Mouse (Mus musculus): ENCODE measurements around the gene Dcst2. TPM values are rescaled to one million over a fixed set of nuclear protein-coding genes. Genes with fewer than 3 reads are reported as not detected.

Dcst2 gene
- total and polyA plus RNA-seq, 3 experiments = 0.06 TPM; not detected in 2

DNA sequence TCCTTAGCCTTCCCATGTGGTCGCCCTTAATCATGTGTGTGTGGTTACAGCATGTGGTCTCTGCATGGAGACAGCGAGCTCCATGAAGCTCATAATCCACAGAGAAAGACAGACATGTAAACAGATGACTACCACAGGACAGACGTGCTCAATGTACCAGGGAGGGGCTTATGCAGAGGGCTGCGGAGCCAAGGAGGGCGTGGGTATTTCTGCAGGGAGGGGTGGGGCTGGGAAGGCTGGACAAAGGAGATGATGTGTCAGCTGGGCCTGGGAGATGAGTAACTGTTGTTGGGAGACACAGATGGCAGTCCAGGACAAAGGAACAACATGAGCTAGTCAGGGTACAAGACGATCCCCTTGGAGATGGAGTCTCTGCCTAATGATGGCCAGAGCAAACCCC lies 2.1 kb upstream of the Dcst2 start:
- Histone ChIP-seq H3K9me3 (replicated peaks; ENCODE audit: insufficient read depth, low read length) (no peaks in the 10 kb centered on the region), H3K27me3 (ENCODE audit: control insufficient read depth in 1 of 2, insufficient read depth in 2 of 2, low read length in 2 of 2) (peaks cover 0 to 4% of the 10 kb centered on the region in 2 experiments; a peak in 2 of 4 replicates), H3K27ac (ENCODE audit: control insufficient read depth, low read depth, low read length) (no peak overlapping the region), H3K9ac (ENCODE audit: control insufficient read depth, low read depth, low read length, poor library complexity, severe bottlenecking) (no peak overlapping the region), H3K79me2 (ENCODE audit: control insufficient read depth, insufficient read depth, low read length, poor library complexity) (no peaks in the 10 kb centered on the region), H3K4me1 (ENCODE audit: control insufficient read depth in 1 of 2, insufficient read depth in 2 of 2, low read length in 2 of 2) (peaks cover 0 to 13% of the 10 kb centered on the region in 2 experiments; a peak in 2 of 4 replicates), H3K4me3 (ENCODE audit: control insufficient read depth in 1 of 2, insufficient read depth in 1 of 2, low read depth in 2 of 2, low read length in 2 of 2) (no peak overlapping the region), H3K36me3 (ENCODE audit: control insufficient read depth in 1 of 2, insufficient read depth in 2 of 2, low read length in 2 of 2) (peaks cover 0 to 5% of the 10 kb centered on the region in 2 experiments; a peak in 2 of 4 replicates)
- TF ChIP-seq POLR2AphosphoS5 (IDR thresholded peaks at IDR 0.05; ENCODE audit: borderline replicate concordance, low read depth, low read length) = no peak
- DNase-seq (ENCODE audit: low read depth, low spot score) = no peak

DNA sequence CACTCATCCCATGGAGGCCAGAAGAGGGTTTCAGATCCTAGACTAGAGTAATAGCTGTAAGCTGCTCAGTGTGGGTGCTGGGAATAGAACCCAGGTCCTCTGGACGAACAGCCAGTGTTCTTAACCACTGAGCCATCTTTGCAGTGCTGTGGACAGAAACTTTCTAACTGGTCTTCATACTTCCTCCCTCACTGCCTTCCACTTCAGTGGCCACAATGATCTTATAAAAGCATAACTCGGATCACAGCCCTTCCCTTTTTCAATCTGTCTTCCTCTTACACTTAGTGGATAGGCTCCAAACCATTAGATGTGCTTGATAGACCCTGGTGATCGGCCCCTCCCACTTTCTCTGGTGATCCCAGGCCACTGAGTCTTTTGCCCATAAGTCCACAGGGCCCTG lies 1.5 kb upstream of the Dcst2 start:
- peak; percentile 83 for DNase-seq (ENCODE audit: low read depth, low spot score)

DNA sequence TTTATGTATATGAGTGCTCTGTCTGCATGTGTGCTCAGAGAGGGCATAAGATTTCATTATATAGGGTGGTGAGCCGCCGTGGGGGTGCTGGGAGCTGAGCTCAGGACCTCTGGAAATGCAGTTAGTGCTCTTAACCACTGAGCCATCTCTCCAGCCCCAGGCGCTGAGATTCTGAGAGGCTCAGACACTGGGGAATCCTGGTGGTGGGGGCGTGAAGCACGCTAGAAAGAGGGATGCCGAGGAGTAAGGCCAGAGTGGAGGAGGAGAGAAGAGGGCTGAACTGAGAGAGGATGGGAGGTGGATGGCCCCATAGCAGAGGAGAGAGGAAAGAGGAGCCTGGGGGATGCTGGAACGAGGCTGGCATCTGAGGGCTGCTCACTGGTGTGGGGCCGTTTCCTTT lies 2.9 kb downstream of the Dcst2 start:
- Histone ChIP-seq H3K4me3 (ENCODE audit: control insufficient read depth in 1 of 2, insufficient read depth in 1 of 2, low read depth in 2 of 2, low read length in 2 of 2) (no peak overlapping the region), H3K79me2 (ENCODE audit: control insufficient read depth, insufficient read depth, low read length, poor library complexity) (no peaks in the 10 kb centered on the region), H3K4me1 (ENCODE audit: control insufficient read depth in 1 of 2, insufficient read depth in 2 of 2, low read length in 2 of 2) (peaks cover 0 to 6% of the 10 kb centered on the region in 2 experiments; a peak in 2 of 4 replicates), H3K27me3 (ENCODE audit: control insufficient read depth in 1 of 2, insufficient read depth in 2 of 2, low read length in 2 of 2) (peaks cover 14 to 19% of the 10 kb centered on the region in 2 experiments), H3K9me3 (replicated peaks; ENCODE audit: insufficient read depth, low read length) (no peaks in the 10 kb centered on the region), H3K27ac (ENCODE audit: control insufficient read depth, low read depth, low read length) (no peak overlapping the region), H3K36me3 (ENCODE audit: control insufficient read depth in 1 of 2, insufficient read depth in 2 of 2, low read length in 2 of 2) (peaks cover 0 to 3% of the 10 kb centered on the region in 2 experiments; a peak in 2 of 4 replicates), H3K9ac (ENCODE audit: control insufficient read depth, low read depth, low read length, poor library complexity, severe bottlenecking) (no peak overlapping the region)
- DNase-seq (ENCODE audit: low read depth, low spot score) = no peak
- TF ChIP-seq MEF2A (IDR thresholded peaks at IDR 0.05; ENCODE audit: extremely low read depth, insufficient replicate concordance, low read depth, low read length, poor library complexity, severe bottlenecking) (no peak), RAD21 (IDR thresholded peaks at IDR 0.05; ENCODE audit: low read depth, low read length) (no peak), MAFK (IDR thresholded peaks at IDR 0.05; ENCODE audit: borderline replicate concordance, low read depth, low read length) (no peak), ZMIZ1 (IDR thresholded peaks at IDR 0.05; ENCODE audit: low read depth, low read length) (no peak), TAL1 (IDR thresholded peaks at IDR 0.05; ENCODE audit: low read length) (no peak), USF2 (IDR thresholded peaks at IDR 0.05; ENCODE audit: borderline replicate concordance in 1 of 2, insufficient read depth in 1 of 2, low read depth in 1 of 2, low read length in 2 of 2) (no peak), MAX (IDR thresholded peaks at IDR 0.05; ENCODE audit: low read length) (no peak)

More for the DNA sequence above, 1.5 kb upstream of the Dcst2 start:
- Histone ChIP-seq H3K9ac (ENCODE audit: control insufficient read depth, low read depth, low read length, poor library complexity, severe bottlenecking) (no peak overlapping the region), H3K4me3 (ENCODE audit: control insufficient read depth in 1 of 2, insufficient read depth in 1 of 2, low read depth in 2 of 2, low read length in 2 of 2) (no peak overlapping the region), H3K36me3 (ENCODE audit: control insufficient read depth in 1 of 2, insufficient read depth in 2 of 2, low read length in 2 of 2) (peaks cover 0 to 5% of the 10 kb centered on the region in 2 experiments; a peak in 2 of 4 replicates), H3K4me1 (ENCODE audit: control insufficient read depth in 1 of 2, insufficient read depth in 2 of 2, low read length in 2 of 2) (peaks cover 0 to 13% of the 10 kb centered on the region in 2 experiments; a peak in 2 of 4 replicates), H3K79me2 (ENCODE audit: control insufficient read depth, insufficient read depth, low read length, poor library complexity) (no peaks in the 10 kb centered on the region), H3K9me3 (replicated peaks; ENCODE audit: insufficient read depth, low read length) (no peaks in the 10 kb centered on the region), H3K27ac (ENCODE audit: control insufficient read depth, low read depth, low read length) (no peak overlapping the region), H3K27me3 (ENCODE audit: control insufficient read depth in 1 of 2, insufficient read depth in 2 of 2, low read length in 2 of 2) (peaks cover under 1 to 6% of the 10 kb centered on the region in 2 experiments)
- TF ChIP-seq ZC3H11A (IDR thresholded peaks at IDR 0.05; ENCODE audit: low read depth, low read length) = no peak
- no peak for TF ChIP-seq ELF1 (IDR thresholded peaks at IDR 0.05; ENCODE audit: low read depth, low read length)
- TF ChIP-seq EP300 (IDR thresholded peaks at IDR 0.05; ENCODE audit: low read depth in 1 of 2, low read length in 2 of 2) = peak; percentile 11 to 59; a peak in 2 of 4 replicates
- TF ChIP-seq NELFE (IDR thresholded peaks at IDR 0.05; ENCODE audit: low read depth, low read length) = no peak
- no peak for TF ChIP-seq USF1 (IDR thresholded peaks at IDR 0.05; ENCODE audit: low read depth, low read length)
- TF ChIP-seq TAL1 (IDR thresholded peaks at IDR 0.05; ENCODE audit: low read length) = no peak
- TF ChIP-seq GATA1 (IDR thresholded peaks at IDR 0.05; ENCODE audit: low read depth, low read length) = peak; percentile 59
- 0 out of 2 replicates have a peak, but pooled peaks have one; percentile 15 for TF ChIP-seq ETS1 (IDR thresholded peaks at IDR 0.05; ENCODE audit: low read depth, low read length)
- peak; percentile 99 for TF ChIP-seq TBP (IDR thresholded peaks at IDR 0.05; ENCODE audit: low read depth, low read length)
- no peak for TF ChIP-seq MAZ (IDR thresholded peaks at IDR 0.05; ENCODE audit: low read depth, low read length)
- TF ChIP-seq RCOR1 (IDR thresholded peaks at IDR 0.05; ENCODE audit: low read depth, low read length) = peak; percentile 52; the same call in 1 of the 2 replicates
